In the genomic region with DNA sequence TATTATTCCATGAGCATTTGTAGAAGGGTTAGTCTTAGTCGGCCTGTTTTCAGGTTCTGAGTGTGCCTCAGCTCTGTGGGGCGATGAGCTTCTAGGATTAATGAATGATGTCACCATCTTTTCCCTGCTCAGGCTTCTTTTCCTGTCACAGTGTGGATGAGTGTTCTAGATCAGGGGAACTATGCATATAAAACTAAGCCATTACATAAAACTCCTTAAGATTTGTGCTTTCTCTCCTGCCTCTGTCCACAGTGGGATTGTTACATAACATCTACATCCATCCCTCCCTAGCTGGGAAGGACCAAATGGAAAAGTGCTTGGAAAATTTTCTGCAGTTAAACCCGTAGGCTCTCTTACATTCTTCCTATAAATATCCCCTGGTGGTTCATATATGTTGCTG, we compare ENCODE assay signal across 29 mouse cellular contexts. TPM values are rescaled to one million over a fixed set of nuclear protein-coding genes. Genes with fewer than 3 reads are reported as not detected.
"Had no signal": no experiment of that assay in that cellular context is flagged by ENCODE, and none has a peak within 500 bp of the region (broad histone marks: within the 10 kb centered on the region; RNA-seq: fewer than 3 reads in every experiment).

No protein-coding gene starts in this region.

- H3K4me1 ChIP-seq: liver, embryonic 13.5 days; stomach, embryonic 15.5 days had no signal

- H3K4me2 ChIP-seq: liver, embryonic 13.5 days; midbrain, embryonic 11.5 days; stomach, embryonic 15.5 days had no signal

- H3K9me3 ChIP-seq: liver, embryonic 13.5 days; stomach, embryonic 15.5 days had no signal

- H3K4me3 ChIP-seq: liver, embryonic 13.5 days; stomach, embryonic 15.5 days had no signal

- H3K36me3 ChIP-seq: liver, embryonic 13.5 days; stomach, embryonic 15.5 days had no signal

- H3K27ac ChIP-seq: liver, embryonic 13.5 days; stomach, embryonic 15.5 days had no signal

- H3K27me3 ChIP-seq: liver, embryonic 13.5 days; stomach, embryonic 15.5 days had no signal

- H3K9ac ChIP-seq: liver, embryonic 13.5 days; stomach, embryonic 15.5 days had no signal

- DNase-seq: kidney, adult 18-20 months; kidney, adult 9 months; kidney, postnatal 14 days; kidney, postnatal 4 days; layer of hippocampus, postnatal 36 days; liver, embryonic 13.5 days; lung, adult 2 months; lung, postnatal 14 days; lung, postnatal 4 days; midbrain, embryonic 14.5 days; right cerebral cortex, postnatal 25 days; spleen, adult 18-20 months; thymus, adult 18-20 months; thymus, postnatal 36 days had no signal

RNA-seq across cellular contexts. Expression of a gene that starts 16.0 kb away (rescaled TPM):
- total RNA-seq: layer of hippocampus, adult 18-20 months; layer of hippocampus, postnatal 10 days; layer of hippocampus, postnatal 36 days; left cerebral cortex, postnatal 25 days; liver, adult 2 months; megakaryocyte progenitor cell, adult 5-6 weeks; megakaryocyte-erythroid progenitor cell, adult 5-6 weeks; midbrain, postnatal 0 days had no signal
- polyA plus RNA-seq: kidney, embryonic 16.5 days; limb, embryonic 11.5 days; limb, embryonic 14.5 days; liver, adult 2 months; liver, embryonic 13.5 days; liver, embryonic 16.5 days; lung, adult 2 months; lung, embryonic 16.5 days; midbrain, embryonic 11.5 days; stomach, embryonic 15.5 days; urinary bladder, adult 2 months had no signal
